Mouse (Mus musculus) c-Kit-negative CD71-positive TER-119-positive erythroid progenitor cells, embryonic 14.5 days (primary cell): ENCODE data around the gene Zfp758.
"Not testable (repeated sequence)": the region's sequence is repeated elsewhere in the genome, so short reads cannot be mapped to it uniquely, and the experiment has no call there.

Source experiments
- DNase-seq: peaks from one replicate; pipeline ENCODE4 v3.0.0-alpha.2; 2013; ENCODE audit warnings: low read depth, low spot score

Gene Zfp758

GRCm38 (mm10) chr17:22361101-22361781, at the start of gene Zfp758, which contains the start of gene Zfp944:
Gene Zfp758 (plus strand): TSS chr17:22361453.
Gene Zfp944 (minus strand): TSS chr17:22361400.
- peak; percentile 48 for DNase-seq

- not testable (repeated sequence) for DNase-seq
These were observed 47.0 kb upstream of the Zfp758 start for GRCm38 (mm10) chr17:22314219-22314618.

GRCm38 (mm10) chr17:22314730-22315226, 46.5 kb upstream of the Zfp758 start, which contains the start of gene CT030661.1:
Gene CT030661.1 (minus strand): TSS chr17:22314837.
- DNase-seq = peak; percentile 89

GRCm38 (mm10) chr17:22315247-22315646, 46.0 kb upstream of the Zfp758 start:
- not testable (repeated sequence) for DNase-seq

GRCm38 (mm10) chr17:22352794-22353193, 8.5 kb upstream of the Zfp758 start:
- DNase-seq = no peak

DNA sequence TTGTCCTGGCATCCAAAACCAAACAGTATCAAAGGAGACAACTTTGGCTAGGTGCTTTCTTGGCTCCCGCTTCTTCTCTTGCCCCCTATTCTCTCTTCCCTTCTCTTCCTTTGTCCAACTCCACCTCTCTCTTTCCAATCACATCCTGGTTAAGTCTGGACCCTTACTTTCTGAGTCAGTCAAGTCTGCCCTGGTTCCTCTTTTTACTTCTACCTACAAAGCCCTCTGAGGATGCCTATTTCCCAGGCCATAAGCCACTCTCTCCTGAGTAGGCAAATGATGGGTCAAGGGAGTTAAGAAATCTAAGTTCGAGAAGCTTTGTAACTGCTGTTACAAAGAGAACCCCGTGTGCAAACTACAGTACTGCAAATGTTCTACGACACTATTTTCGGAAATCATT, 681 bp upstream of the Zfp758 start:
- no peak for DNase-seq

DNA sequence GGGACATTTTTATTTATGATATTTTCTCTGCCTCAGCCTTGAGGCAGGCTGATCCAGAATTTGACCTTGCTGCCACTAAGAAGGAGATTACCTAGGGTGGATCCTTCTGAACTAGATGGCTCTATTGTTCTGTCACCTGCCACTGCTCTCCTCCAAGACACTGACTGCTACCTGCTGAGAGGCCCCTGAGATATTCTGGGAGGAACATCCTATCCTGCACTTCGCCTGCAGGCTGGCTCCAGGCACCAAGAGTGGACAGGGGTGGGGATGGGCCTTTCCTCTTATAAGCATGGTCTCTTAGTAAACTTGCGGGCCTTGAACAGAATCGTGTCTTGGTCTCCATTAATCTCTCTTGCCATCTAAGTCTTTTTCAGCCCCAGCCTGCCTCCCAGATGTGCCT, 2.6 kb downstream of the Zfp758 start:
- DNase-seq = no peak

- no peak for DNase-seq
These were observed 49.5 kb downstream of the Zfp758 start for GRCm38 (mm10) chr17:22410756-22411155.

DNA sequence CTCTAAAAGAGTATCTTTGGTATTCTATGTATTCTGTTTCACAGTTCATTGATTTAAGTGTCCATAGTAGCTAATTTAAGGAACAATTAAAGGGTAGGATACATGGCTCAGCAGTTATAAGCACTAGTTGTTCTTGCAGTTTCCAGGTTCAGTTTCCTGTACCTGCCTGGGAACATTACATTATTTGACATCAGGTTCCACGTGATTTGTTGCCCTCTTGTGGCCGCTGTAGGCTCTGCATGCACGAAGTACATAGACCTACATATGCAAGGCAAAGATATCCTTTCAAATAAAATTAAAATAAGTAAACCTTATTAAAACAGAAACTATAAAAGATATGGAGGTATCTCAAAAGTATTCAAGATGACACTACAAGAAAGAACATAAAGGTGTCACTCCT, 56.3 kb downstream of the Zfp758 start:
- DNase-seq = peak; percentile 28

DNA sequence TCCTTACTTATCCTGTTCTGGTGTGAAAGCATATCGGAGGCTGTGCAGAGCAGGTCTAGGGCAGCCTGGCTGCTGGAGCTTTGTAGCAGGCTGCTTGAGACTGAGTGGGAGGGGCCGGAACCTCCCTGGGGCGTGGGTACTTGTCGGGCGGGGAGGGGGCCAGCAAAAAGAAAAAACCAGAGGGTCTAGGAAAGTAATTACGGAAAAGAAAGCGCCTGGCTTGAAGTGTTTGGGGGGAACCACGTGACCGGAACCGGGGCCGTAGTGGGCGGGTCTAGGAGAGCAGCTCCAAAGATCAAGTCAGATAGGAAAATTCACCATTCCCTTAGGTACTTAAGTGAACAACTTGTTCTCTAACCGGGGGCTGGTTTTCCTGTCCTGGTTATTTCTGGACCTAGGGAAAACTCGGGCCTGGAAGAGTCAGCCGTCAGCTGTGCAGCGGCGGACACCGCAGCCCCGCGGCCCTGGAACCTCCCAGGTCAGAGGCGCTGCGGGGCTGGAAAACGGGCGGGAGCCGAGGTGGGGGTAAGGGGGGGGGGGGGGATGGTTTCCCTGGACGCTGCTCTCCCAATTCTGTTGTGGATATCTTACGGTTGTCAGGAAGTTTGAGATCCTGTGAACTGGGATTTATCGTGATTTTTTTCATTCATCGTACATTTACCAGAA, 62.8 kb downstream of the Zfp758 start, which contains the start of gene Zfp946:
TSS of gene Zfp946 (plus strand) at position 271 of the 666 bp plus-strand sequence.
- peak; percentile 61 for DNase-seq

- no peak for DNase-seq
These were observed 63.5 kb downstream of the Zfp758 start for GRCm38 (mm10) chr17:22424636-22425354.
